Mouse (Mus musculus) heart, adult 11 months (tissue): ENCODE data around the gene B230307C23Rik.
"Not testable (repeated sequence)": the region's sequence is repeated elsewhere in the genome, so short reads cannot be mapped to it uniquely, and the experiment has no call there.

Experiments
- DNase-seq: peaks from one replicate; pipeline ENCODE4 v3.0.0; 2022

B230307C23Rik gene

DNA sequence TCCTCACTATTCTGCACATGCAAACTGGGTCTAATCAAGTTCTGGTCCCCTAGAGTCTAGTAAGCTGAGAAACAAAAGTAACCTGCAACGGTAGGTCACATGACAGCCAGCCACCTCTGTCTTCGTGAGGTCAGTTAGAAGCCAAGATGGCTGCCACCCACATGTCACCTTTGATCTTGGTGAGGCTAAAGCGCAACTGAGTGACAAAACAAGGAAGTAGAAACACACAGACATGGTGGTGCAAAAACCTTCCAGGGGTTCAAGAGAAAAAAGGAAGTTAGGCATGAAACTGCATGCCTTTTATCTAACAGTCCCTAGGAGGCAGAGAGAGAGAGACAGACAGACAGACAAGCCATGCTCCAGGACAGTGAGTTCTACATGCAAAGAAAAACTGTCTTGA is 25.0 kb downstream of the B230307C23Rik start:
- no peak for DNase-seq

DNA sequence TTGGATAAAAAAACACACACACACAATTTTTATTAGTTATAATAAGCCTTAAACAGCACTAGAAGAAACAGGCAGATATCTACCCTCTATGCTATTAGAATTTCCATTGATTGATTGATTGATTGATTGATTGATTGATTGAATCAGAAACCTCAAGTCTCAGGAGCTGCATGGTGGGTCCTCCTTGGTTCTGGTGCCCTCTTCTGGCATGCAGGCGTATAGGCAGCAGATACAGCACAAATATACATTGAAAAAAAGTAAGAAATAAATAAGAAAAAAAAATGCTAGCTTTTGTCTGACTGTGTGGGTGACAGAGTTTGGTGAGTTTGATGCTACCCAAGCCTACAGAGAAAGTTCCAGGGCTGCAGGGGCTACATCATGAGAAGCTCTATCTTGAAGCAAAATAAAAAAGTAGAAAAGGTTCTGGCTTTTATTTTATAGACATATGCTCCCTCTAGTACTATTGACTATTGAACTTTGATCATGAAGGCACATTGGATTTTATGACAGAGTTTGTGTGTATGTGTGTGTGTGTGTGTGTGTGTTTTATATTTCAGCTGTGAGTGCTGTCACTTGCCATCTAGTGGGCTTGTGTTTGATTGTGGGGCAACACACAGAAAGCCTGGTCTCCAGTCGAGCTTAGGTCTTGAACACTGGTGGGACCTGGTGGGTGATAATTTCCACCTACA is 25.7 kb downstream of the B230307C23Rik start:
- no peak for DNase-seq

DNA sequence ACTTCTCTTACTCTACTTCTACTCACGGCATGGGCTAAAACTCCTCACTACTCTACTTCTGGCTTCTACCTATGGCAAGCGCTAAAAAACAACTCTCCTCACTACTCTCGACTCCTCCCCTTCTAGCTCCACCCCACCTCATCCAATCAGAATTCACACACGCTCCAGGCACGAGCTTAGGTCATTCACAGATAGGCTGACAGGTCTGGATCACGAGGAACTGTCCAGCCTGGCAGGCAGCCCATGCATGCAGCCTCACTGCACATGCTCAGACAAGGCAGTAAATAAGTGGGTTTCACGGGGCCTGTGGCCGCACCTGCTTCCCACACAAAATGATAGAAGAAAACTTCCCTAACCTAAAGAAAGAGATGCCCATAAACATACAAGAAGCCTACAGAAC is 29.1 kb downstream of the B230307C23Rik start:
- peak; percentile 86 for DNase-seq

DNA sequence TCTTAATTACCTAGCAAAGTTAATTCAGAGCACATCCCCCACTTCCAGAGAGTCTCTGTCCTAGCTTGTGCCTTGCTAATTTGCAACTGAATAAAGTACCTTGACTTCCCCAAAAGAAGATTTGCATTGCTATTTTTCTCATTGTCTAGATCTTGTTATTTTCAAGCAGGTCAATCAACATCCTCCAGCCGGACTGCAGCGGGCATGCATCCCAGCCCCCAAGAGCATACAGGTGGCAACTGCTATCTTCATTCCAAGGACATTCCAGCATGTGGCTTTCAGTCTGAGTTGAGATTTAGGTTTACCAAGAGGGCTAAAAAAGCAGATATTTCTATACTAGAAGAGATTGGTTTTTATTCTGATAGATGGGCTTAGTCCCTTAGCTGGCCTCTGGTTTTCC is 37.9 kb downstream of the B230307C23Rik start:
- DNase-seq, result not testable (repeated sequence)

DNA sequence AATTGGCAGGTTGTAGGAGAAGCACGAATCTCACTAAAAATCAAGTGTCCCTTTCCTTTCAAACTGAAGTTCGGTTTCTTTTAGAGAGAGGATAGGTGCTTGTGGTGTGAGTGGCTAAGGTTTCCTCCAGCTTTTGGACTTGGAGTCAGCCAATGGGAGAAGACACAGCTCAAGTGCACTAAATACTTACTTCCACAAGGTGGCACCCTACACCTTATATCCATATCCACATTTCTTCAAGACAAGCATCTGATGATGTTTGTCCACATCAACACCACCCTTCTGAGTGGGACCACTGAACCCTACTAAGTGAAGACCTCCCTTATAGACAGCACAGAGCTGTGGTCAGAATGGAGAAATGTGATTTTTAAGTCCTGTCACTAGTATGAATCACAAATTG is 44.6 kb downstream of the B230307C23Rik start:
- DNase-seq, result peak; percentile 87

DNA sequence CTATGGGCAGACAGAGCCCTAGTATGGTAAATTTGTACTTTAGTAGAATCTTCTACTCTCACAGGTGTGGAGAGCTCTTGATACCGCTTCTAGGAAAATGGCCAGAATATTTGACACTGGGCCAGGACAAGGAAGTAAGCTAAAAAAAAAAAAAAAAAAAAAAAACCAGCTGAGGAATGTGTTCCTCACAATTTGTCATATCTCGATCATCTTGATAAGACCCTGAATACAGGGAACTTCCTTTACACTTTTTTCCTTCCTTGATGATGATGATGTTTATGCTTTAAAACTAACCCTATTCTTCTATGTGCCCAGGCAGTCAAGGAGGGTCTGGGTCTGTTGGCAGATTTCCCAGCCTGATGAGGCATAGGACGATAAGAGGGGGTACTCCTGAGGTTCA is 82.3 kb downstream of the B230307C23Rik start:
- not testable (repeated sequence) for DNase-seq

DNA sequence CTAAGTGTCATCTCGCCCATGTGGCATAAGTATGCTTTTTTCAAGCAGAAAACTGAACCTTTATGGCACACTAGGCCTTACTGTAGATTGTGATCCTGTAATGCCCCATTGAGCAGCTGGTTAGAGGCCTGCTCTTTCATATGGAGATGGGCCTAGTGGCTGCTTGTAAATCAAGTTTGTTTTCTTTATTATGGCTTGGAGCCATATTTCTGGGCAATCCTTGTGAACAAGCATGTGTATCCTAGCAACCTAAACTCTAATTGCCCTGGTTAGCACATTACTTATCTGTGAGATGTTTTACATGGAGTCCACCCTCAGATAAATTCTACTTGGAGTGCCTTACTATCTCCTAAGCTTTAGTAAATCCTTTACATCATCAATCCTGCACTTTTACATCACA is 84.0 kb downstream of the B230307C23Rik start:
- not testable (repeated sequence) for DNase-seq
